Mouse (Mus musculus) CH12.LX (cell line): ENCODE results near the gene Hoxb7. TPM values are rescaled to one million over a fixed set of nuclear protein-coding genes. Genes with fewer than 3 reads are reported as not detected.

ENCODE experiments used
- DNase-seq: peaks from one replicate; pipeline ENCODE4 v3.0.0-alpha.2; 2013; ENCODE audit errors: extremely low read depth
- H3K27ac ChIP-seq: 2 replicates; pipeline ENCODE4 v1.5.1; 2012; ENCODE audit warnings: low read depth, mild to moderate bottlenecking, control low read depth, moderate library complexity; ENCODE audit not compliant: insufficient read depth
- H3K27me3 ChIP-seq: replicated peaks from 2 replicates; pipeline ENCODE3; 2012; ENCODE audit warnings: inconsistent platforms
- H3K36me3 ChIP-seq, 2 experiments: replicated peaks in 1 of 2; 2 replicates each; pipeline versions ENCODE3 to v1.6.1; 2012; ENCODE audit warnings: inconsistent platforms in 1 of 2, low read length in 1 of 2, mild to moderate bottlenecking in 1 of 2, mixed read lengths in 1 of 2, moderate library complexity in 1 of 2; ENCODE audit not compliant: control insufficient read depth in 1 of 2, insufficient read depth in 1 of 2
- H3K4me1 ChIP-seq, 2 experiments: 2 replicates each; pipeline ENCODE4 v1.6.1; 2012; ENCODE audit warnings: inconsistent platforms in 1 of 2, moderate library complexity in 1 of 2; ENCODE audit not compliant: insufficient read depth in 2 of 2, control insufficient read depth in 1 of 2
- H3K4me2 ChIP-seq: 2 replicates; pipeline ENCODE4 v1.6.1; 2012; ENCODE audit warnings: low read depth, mild to moderate bottlenecking, control low read depth; ENCODE audit not compliant: poor library complexity, insufficient read depth, severe bottlenecking
- H3K4me3 ChIP-seq, 3 experiments: fragments of 150-350 bp in 1 of 3; sonication (generic) in 1 of 3; replicated peaks in 1 of 3; 2 replicates each; pipeline versions ENCODE3 to v1.5.1; 2011 to 2012; ENCODE audit warnings: low read depth in 2 of 3, low read length in 2 of 3, mild to moderate bottlenecking in 2 of 3, moderate library complexity in 2 of 3, control low read depth in 1 of 3, improper control_type of control experiment in 1 of 3, inconsistent platforms in 1 of 3, mixed read lengths in 1 of 3; ENCODE audit not compliant: poor library complexity in 1 of 3
- H3K79me2 ChIP-seq: replicated peaks from 2 replicates; pipeline ENCODE4 v1.6.1; 2012; ENCODE audit warnings: mild to moderate bottlenecking, moderate library complexity; ENCODE audit not compliant: control insufficient read depth, poor library complexity, insufficient read depth, severe bottlenecking; ENCODE audit errors: extremely low read depth
- H3K9ac ChIP-seq: 2 replicates; pipeline ENCODE4 v1.6.1; 2012; ENCODE audit warnings: low read depth, mild to moderate bottlenecking, control low read depth, moderate library complexity; ENCODE audit not compliant: insufficient read depth
- H3K9me3 ChIP-seq: replicated peaks from 2 replicates; pipeline ENCODE3; 2012; ENCODE audit warnings: low read length, inconsistent platforms, mixed read lengths
- BHLHE40 ChIP-seq: IDR thresholded peaks from 2 replicates; pipeline ENCODE4 v1.6.1; 2011; ENCODE audit warnings: mild to moderate bottlenecking, low read depth, low read length, improper control_type of control experiment
- CTCF ChIP-seq, 2 experiments: IDR thresholded peaks in 1 of 2; conservative IDR thresholded peaks in 1 of 2; 2 replicates each; pipeline ENCODE4 v1.5.1; 2011 to 2012; ENCODE audit warnings: low read depth in 2 of 2, low read length in 2 of 2, improper control_type of control experiment in 1 of 2, inconsistent platforms in 1 of 2, mild to moderate bottlenecking in 1 of 2, moderate library complexity in 1 of 2
- IRF4 ChIP-seq: IDR thresholded peaks from 2 replicates; pipeline ENCODE4 v1.6.1; 2014; ENCODE audit warnings: low read depth, mild to moderate bottlenecking, inconsistent platforms, low read length, improper control_type of control experiment
- MAX ChIP-seq: IDR thresholded peaks from 2 replicates; pipeline ENCODE4 v1.6.1; 2011; ENCODE audit warnings: low read length, improper control_type of control experiment
- MXI1 ChIP-seq: IDR thresholded peaks from 2 replicates; pipeline ENCODE4 v1.6.1; 2011; ENCODE audit warnings: mild to moderate bottlenecking, low read depth, low read length, improper control_type of control experiment
- RAD21 ChIP-seq: IDR thresholded peaks from 2 replicates; pipeline ENCODE4 v1.6.1; 2011; ENCODE audit warnings: low read depth, mild to moderate bottlenecking, low read length, improper control_type of control experiment, moderate library complexity
- SIN3A ChIP-seq: IDR thresholded peaks from 2 replicates; pipeline ENCODE4 v1.6.1; 2012; ENCODE audit warnings: low read length, improper control_type of control experiment, inconsistent platforms
- SMC3 ChIP-seq: IDR thresholded peaks from 2 replicates; pipeline ENCODE4 v1.6.1; 2011; ENCODE audit warnings: low read depth, low read length, improper control_type of control experiment
- TCF12 ChIP-seq: IDR thresholded peaks from 2 replicates; pipeline ENCODE4 v1.6.1; 2014; ENCODE audit warnings: low read depth, mild to moderate bottlenecking, inconsistent platforms, low read length, improper control_type of control experiment
- UBTF ChIP-seq: IDR thresholded peaks from 2 replicates; pipeline ENCODE4 v1.6.1; 2012; ENCODE audit warnings: low read depth, mild to moderate bottlenecking, inconsistent platforms, low read length, improper control_type of control experiment, moderate library complexity
- USF1 ChIP-seq: IDR thresholded peaks from 2 replicates; pipeline ENCODE4 v1.6.1; 2014; ENCODE audit warnings: low read depth, mild to moderate bottlenecking, inconsistent platforms, low read length, improper control_type of control experiment
- dilution Hi-C: fragments of 300-500 bp; cut with MboI; formaldehyde crosslinking; loops from 2 replicates; pipeline ENCODE4 v1.14.3; 2020; ENCODE audit warnings: low sequenced_read_pairs; ENCODE audit not compliant: extremely low pct_unique_long_range_greater_than_20kb, extremely low pct_ligation_motif_present
- in situ Hi-C: fragments of 300-500 bp; cut with MboI; formaldehyde crosslinking; loops from 3 replicates; pipeline ENCODE4 v1.14.3; 2019; ENCODE audit warnings: low sequenced_read_pairs, low pct_ligation_motif_present, low pct_unique_long_range_greater_than_20kb, mixed read lengths
- polyA plus RNA-seq: library from polyadenylated mRNA; unstranded; fragments of >175 nt; gene quantifications from 2 replicates; pipeline ENCODE4 v1.2.1, GENCODE M21; 2012; ENCODE audit warnings: low read depth; ENCODE audit not compliant: insufficient read length
- total RNA-seq, 2 experiments: library from RNA; depleted of rRNA; stranded (reverse); fragments of 300-350 nt in 1 of 2; fragments of >200 nt in 1 of 2; gene quantifications; 2 replicates each; pipeline ENCODE4 v1.2.3; 2012 to 2014

Hoxb7 gene
- total and polyA plus RNA-seq, 3 experiments: not detected

- Histone ChIP-seq H3K27me3 (peaks cover 94% of the 10 kb centered on the region), H3K4me3 (no peak overlapping the region), H3K36me3 (no peaks in the 10 kb centered on the region), H3K9ac (no peak overlapping the region), H3K9me3 (no peaks in the 10 kb centered on the region), H3K79me2 (no peaks in the 10 kb centered on the region), H3K27ac (no peak overlapping the region), H3K4me1 (peaks cover 7 to 17% of the 10 kb centered on the region in 2 experiments; a peak in 3 of 4 replicates), H3K4me2 (no peak overlapping the region)
- TF ChIP-seq UBTF (no peak), TCF12 (no peak), SMC3 (no peak), USF1 (no peak)
- dilution Hi-C loops (no loop called here), in situ Hi-C loops (no loop called here)
- DNase-seq: no peak
Measured at GRCm38 (mm10) chr11:96259511-96259910, 26.9 kb upstream of the Hoxb7 start.

- H3K27me3 ChIP-seq: peaks cover 94% of the 10 kb centered on the region
Measured at GRCm38 (mm10) chr11:96260310-96260970, 26.0 kb upstream of the Hoxb7 start.

GRCm38 (mm10) chr11:96261323-96261890 lies 25.0 kb upstream of the Hoxb7 start:
- Histone ChIP-seq H3K4me1 (peaks cover 7 to 17% of the 10 kb centered on the region in 2 experiments; a peak in 3 of 4 replicates), H3K36me3 (no peaks in the 10 kb centered on the region), H3K9ac (no peak overlapping the region), H3K9me3 (no peaks in the 10 kb centered on the region), H3K27me3 (peaks cover 92% of the 10 kb centered on the region), H3K27ac (no peak overlapping the region), H3K4me2 (peak overlapping the region; percentile 49; the same call in 1 of the 2 replicates), H3K79me2 (no peaks in the 10 kb centered on the region), H3K4me3 (no peak overlapping the region)
- in situ Hi-C loops: no loop called here
- dilution Hi-C loops: no loop called here
- peak; percentile 63 for DNase-seq
- TF ChIP-seq MAX (no peak), MXI1 (no peak), SMC3 (peak; percentile 51), CTCF (conservative IDR thresholded peaks at IDR 0.05 in 1 of 2, IDR thresholded peaks at IDR 0.05 in 1 of 2; ENCODE audit: low read depth in 2 of 2, low read length in 2 of 2) (peak; percentile 76 to 87), RAD21 (peak; percentile 38), IRF4 (0 out of 2 replicates have a peak, but pooled peaks have one; percentile 21)

More at GRCm38 (mm10) chr11:96260310-96260970, 26.0 kb upstream of the Hoxb7 start:
- Histone ChIP-seq H3K4me3 (no peak overlapping the region), H3K4me2 (no peak overlapping the region), H3K4me1 (peaks cover 7 to 17% of the 10 kb centered on the region in 2 experiments; a peak in 3 of 4 replicates), H3K36me3 (no peaks in the 10 kb centered on the region), H3K9ac (no peak overlapping the region), H3K79me2 (no peaks in the 10 kb centered on the region), H3K9me3 (no peaks in the 10 kb centered on the region), H3K27ac (no peak overlapping the region)
- dilution Hi-C loops (no loop called here), in situ Hi-C loops (no loop called here)
- TF ChIP-seq BHLHE40 (0 out of 2 replicates have a peak, but pooled peaks have one; percentile 10), SIN3A (no peak)
- DNase-seq: no peak
